Mouse (Mus musculus) forebrain, embryonic 11.5 days (tissue): ENCODE data around the gene Aipl1. TPM values are rescaled to one million over a fixed set of nuclear protein-coding genes. Genes with fewer than 3 reads are reported as not detected.

Experiments
- ATAC-seq: fragments of 200-750 bp; cut with Nextera tagmentation; replicated peaks from 2 replicates; pipeline ENCODE4 v1.8.0; 2017; ENCODE audit warnings: moderate TSS enrichment; ENCODE audit not compliant: low FRiP score
- DNase-seq: peaks from one replicate; pipeline ENCODE4 v3.0.0-alpha.2; 2017; ENCODE audit warnings: low spot score
- H3K27ac ChIP-seq: fragments of 300-500 bp; sonication (generic); 2 replicates; pipeline ENCODE4 v1.5.1; 2014; ENCODE audit warnings: low read depth, low read length
- H3K27me3 ChIP-seq: fragments of 300-500 bp; sonication (generic); 2 replicates; pipeline ENCODE4 v1.6.1; 2014; ENCODE audit warnings: mild to moderate bottlenecking, low read length, mixed read lengths; ENCODE audit not compliant: control insufficient read depth, insufficient read depth
- H3K36me3 ChIP-seq: fragments of 300-500 bp; sonication (generic); 2 replicates; pipeline ENCODE4 v1.6.1; 2014; ENCODE audit warnings: mild to moderate bottlenecking, low read length, moderate library complexity, mixed read lengths; ENCODE audit not compliant: control insufficient read depth, insufficient read depth
- H3K4me1 ChIP-seq: fragments of 300-500 bp; sonication (generic); replicated peaks from 2 replicates; pipeline ENCODE4 v1.6.1; 2014; ENCODE audit warnings: low read length, mixed read lengths; ENCODE audit not compliant: control insufficient read depth, insufficient read depth
- H3K4me2 ChIP-seq: fragments of 300-500 bp; sonication (generic); 2 replicates; pipeline ENCODE4 v1.6.1; 2014; ENCODE audit warnings: low read depth, mild to moderate bottlenecking, low read length, moderate library complexity, mixed read lengths; ENCODE audit not compliant: severe bottlenecking
- H3K4me3 ChIP-seq: fragments of 300-500 bp; sonication (generic); 2 replicates; pipeline ENCODE4 v1.5.1; 2014; ENCODE audit warnings: low read depth, low read length
- H3K9ac ChIP-seq: fragments of 300-500 bp; sonication (generic); 2 replicates; pipeline ENCODE4 v1.6.1; 2014; ENCODE audit warnings: low read length
- H3K9me3 ChIP-seq: fragments of 300-500 bp; sonication (generic); 2 replicates; pipeline ENCODE4 v1.6.1; 2016; ENCODE audit warnings: low read length, mixed read lengths; ENCODE audit not compliant: control insufficient read depth
- WGBS: fragments of 180-500 bp; shearing (Covaris S2); extraction: QIAGEN DNeasy Blood & Tissue Kit; methylation state at CpG from one replicate; pipeline ENCODE4 v1.1.7; 2014; 5-methylcytosine and 5-hydroxymethylcytosine counted together
- polyA plus RNA-seq: library from polyadenylated mRNA; unstranded; fragments of >200 nt; fragmentation: Nextera tagmentation; extraction: Ambion mirVana; gene quantifications from 2 replicates; pipeline ENCODE4 v1.2.1, GENCODE M21; 2014

Gene Aipl1
- polyA plus RNA-seq, 1 experiment from 2014 or later = 0.20 TPM

DNA sequence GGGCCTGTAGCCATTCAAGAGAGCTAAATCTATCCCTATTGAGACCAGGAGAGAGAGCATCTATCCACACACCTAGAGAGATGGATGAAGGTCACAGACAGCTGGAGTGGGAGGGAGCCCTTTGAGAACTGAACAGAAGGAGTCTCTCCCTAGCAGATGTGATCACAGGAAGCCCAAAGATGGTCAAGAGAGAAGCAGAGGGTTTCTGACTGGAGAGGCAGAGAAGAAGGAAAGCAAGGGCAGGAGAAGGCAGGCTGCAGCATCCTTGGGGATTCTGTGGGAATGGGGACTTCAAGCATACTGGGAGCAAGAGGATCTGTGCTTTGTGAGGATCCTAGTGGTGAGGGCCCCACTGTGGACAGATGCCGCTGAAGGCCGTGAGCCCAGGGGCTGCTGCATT, 51.5 kb downstream of the Aipl1 start:
- H3K9me3 ChIP-seq = no peaks in the 10 kb centered on the region
- no peak overlapping the region for H3K4me2 ChIP-seq
- no peak for DNase-seq
- no peak for ATAC-seq
- H3K4me3 ChIP-seq = no peak overlapping the region
- H3K27me3 ChIP-seq = no peaks in the 10 kb centered on the region
- H3K9ac ChIP-seq = no peak overlapping the region
- H3K4me1 ChIP-seq = peaks cover 14% of the 10 kb centered on the region
- no peak overlapping the region for H3K27ac ChIP-seq
- 93% methylated on average over 2 of the region's 2 CpGs for WGBS
- H3K36me3 ChIP-seq = no peaks in the 10 kb centered on the region

DNA sequence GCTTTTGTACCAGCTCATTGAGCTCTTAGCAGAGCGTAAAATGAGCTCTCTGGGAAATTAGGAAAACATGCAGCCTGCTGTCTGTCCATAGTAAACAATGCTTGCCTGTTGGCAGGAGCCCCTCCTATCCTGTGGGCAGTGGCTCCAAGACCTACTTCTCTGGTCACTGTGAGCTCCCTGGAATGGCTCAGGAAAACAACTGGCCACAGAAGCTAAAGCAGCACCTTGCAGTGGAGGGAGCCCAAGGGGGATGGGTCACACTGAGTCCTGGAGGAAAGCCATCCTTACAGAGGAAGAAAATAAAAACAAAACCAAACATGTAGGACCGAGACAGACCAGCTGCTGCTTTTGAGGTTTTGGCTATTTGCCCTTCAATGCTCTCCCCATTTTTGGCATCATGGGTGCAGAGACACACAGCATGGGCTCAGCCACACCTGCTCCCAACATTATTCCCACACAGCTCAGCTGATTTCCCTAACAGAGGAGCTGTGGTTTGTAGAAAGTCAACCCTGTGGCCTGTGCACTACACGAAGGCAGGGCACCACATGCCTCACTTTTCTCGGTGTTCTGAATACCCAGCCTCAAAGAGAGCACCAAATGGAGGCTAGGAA, 52.1 kb downstream of the Aipl1 start:
- no peak for ATAC-seq

GRCm38 (mm10) chr11:71984093-71984492, 53.2 kb downstream of the Aipl1 start:
- whole genome bisulfite sequencing = 91% methylated on average over 2 of the region's 2 CpGs
- Histone ChIP-seq H3K9ac (no peak overlapping the region), H3K9me3 (no peaks in the 10 kb centered on the region), H3K27me3 (no peaks in the 10 kb centered on the region), H3K4me2 (no peak overlapping the region), H3K36me3 (no peaks in the 10 kb centered on the region), H3K4me3 (no peak overlapping the region), H3K27ac (no peak overlapping the region), H3K4me1 (peaks cover 14% of the 10 kb centered on the region)
- ATAC-seq = no peak
- DNase-seq = no peak

More for the DNA sequence above, 52.1 kb downstream of the Aipl1 start:
- Histone ChIP-seq H3K36me3 (no peaks in the 10 kb centered on the region), H3K4me3 (no peak overlapping the region), H3K9ac (no peak overlapping the region), H3K4me2 (no peak overlapping the region), H3K27me3 (no peaks in the 10 kb centered on the region), H3K9me3 (no peaks in the 10 kb centered on the region), H3K27ac (no peak overlapping the region), H3K4me1 (peaks cover 14% of the 10 kb centered on the region)
- no peak for DNase-seq
- WGBS = 50% methylated on average over 4 of the region's 4 CpGs

Other genes with a start within 250 kb of the Aipl1 start
- 228 and 241 TPM in 2 replicates for gene Pimreg, start 4.5 kb upstream of the Aipl1 start, polyA plus RNA-seq
- gene Pitpnm3, start 98.3 kb upstream of the Aipl1 start, polyA plus RNA-seq = 0.20 and 0.43 TPM in 2 replicates
- gene Gm43951, start 169.3 kb upstream of the Aipl1 start, polyA plus RNA-seq = 0.27 and 0.31 TPM in 2 replicates
- 18.7 and 19.2 TPM in 2 replicates for gene 4933427D14Rik, start 169.9 kb upstream of the Aipl1 start, polyA plus RNA-seq
- gene Txndc17, start 170.0 kb upstream of the Aipl1 start, polyA plus RNA-seq = 147 and 156 TPM in 2 replicates
- gene Med31, start 178.1 kb upstream of the Aipl1 start, polyA plus RNA-seq = 47.3 and 48.7 TPM in 2 replicates
- not detected in 2 replicates for gene Slc13a5, start 229.7 kb upstream of the Aipl1 start, polyA plus RNA-seq